Mouse (Mus musculus) frontal cortex, postnatal 10 days (tissue): ENCODE measurements around the gene Cdhr5.
"Not testable (repeated sequence)": the region's sequence is repeated elsewhere in the genome, so short reads cannot be mapped to it uniquely, and the experiment has no call there.

Experiments
- DNase-seq, 2 experiments: peaks; one replicate each; pipeline ENCODE4 v3.0.0; 2022; ENCODE audit warnings: low spot score in 2 of 2, mixed read lengths in 1 of 2

Cdhr5 gene

DNA sequence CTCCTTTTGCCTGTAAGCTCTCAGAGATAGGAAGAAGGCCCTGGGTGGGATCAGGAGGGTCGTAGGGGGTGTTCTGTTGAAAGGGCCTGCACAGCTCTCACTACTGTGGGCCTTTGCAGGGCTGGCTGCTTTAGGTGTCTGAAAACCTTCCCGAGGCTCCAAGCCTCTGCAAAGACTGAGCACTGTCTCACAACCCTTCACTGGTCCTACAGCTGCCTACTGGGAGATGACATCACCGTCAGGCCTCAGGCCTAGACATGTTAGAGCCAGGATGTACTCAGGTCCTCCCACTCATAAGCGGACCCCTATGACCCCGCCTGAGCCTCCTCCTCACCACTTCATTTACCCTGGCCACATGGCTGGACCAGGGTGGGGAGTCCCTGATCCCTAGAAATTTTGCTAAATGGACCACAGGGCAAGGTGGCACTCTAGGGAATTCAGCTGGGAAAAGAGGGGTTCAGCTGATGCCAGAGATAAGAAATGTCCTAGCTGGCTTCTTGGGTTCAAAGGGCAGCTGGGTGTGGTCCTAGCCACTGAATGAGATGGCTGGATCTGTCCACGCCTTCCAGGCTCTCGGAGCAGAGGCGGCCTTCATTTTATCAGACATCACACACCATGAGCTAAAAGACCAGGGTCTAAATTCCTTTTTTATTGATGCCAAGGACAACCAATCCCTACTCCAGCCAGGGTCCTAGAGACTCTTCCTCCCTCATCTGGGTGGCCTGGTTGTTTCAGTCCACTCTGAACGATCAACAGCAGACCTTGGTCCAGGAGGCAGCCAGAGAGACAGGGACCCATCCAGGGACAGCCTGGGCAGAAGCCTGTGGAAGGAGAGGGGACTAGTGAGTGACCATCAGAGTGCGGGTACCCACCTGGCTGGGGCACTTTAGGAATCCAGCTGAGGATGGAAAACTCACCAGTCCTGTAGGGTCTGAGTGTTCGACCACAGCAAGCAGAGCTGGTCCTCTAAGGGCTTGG, 1.4 kb upstream of the Cdhr5 start:
- DNase-seq, result no peak

DNA sequence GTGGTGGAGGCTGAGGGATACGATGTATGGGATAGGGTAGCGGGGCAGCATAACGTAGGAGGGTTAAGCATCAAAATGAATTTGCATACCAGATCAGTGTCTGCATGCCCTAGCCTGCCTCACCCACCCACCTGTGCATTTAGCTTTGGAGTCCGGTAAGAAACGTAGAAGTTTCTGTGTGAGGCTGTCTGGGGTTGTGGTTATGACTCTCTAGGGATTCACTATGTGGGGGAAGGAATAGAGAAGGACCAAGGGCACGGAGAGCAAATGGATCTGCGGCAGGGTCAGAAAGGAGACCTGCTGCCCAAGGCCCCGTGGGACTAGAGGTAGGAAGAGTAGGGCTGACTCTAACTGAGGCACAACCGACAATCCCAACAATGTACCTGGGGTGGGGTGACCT, 1.2 kb downstream of the Cdhr5 start:
- no peak for DNase-seq

DNA sequence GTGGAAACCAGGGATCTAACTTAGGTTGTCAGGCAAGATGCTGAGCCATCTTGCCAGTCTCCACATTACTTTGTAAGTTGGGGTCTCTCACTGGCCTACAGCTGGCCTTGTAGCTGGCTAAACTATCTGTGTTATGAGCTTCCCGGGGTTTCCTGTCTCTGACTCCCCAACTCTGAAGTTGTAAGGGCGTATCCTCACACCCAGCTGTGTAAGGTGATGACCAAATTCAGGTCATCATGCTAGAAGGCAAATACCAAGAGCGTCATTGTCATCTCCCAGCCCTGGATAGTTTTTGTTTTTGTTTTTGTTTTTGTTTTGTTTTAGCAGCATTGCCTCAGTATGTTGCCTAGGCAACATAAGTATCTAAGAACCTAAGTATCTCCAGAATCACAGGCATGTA, 6.0 kb downstream of the Cdhr5 start:
- no peak for DNase-seq

DNA sequence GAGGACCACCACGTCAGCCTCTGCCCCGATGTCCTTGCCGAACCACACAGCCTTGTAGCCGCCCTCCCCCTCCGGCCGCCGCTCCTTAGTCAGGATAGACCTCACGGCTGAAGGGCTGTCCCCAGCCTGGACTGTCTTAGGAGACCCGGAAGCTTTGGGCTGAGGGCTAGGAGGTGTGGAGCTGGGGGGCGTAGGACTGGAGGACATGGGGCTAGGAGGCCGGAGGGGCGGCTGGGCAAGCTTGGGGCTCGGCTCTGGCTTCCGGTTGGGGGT, 7.4 kb downstream of the Cdhr5 start:
- DNase-seq, result no peak

DNA sequence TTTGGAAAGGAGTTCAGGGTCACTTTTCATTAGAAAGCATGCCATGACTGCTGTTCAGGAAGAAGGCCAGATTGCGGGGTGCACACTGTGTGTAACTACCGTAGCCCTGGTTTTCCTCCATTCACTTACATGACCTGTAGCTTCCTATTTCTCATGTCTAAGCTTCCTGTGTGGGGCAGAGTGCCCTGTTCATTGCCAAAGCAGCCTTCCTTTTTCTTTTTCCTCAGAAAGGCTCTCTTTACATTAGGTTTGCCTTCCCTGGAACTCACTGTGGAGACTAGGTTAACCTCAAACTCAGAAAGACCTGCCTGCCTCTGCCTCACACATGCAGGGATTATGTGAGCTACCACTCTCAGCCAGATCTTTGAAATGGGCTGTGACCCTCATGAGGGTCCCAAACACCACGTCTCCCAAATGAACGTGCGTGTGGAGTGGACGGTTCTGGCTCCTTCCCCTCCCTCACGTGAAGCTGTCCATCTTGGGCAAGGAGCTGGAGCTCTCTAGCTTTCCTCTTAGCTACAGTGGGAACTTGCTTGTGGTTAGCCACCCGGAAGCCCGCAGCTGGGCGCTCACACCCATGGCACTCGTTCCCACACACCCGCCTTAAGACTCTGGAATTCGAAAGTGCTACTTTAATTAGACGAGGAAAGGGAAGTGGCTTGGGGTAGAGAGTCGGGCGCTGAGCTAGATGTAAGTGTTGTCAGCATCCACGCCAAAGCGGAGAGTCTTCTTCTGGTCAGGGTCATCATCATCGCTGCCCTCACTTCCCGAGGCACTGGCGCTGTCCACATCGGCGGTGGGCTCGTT, 7.9 kb downstream of the Cdhr5 start:
- DNase-seq, result no peak

DNA sequence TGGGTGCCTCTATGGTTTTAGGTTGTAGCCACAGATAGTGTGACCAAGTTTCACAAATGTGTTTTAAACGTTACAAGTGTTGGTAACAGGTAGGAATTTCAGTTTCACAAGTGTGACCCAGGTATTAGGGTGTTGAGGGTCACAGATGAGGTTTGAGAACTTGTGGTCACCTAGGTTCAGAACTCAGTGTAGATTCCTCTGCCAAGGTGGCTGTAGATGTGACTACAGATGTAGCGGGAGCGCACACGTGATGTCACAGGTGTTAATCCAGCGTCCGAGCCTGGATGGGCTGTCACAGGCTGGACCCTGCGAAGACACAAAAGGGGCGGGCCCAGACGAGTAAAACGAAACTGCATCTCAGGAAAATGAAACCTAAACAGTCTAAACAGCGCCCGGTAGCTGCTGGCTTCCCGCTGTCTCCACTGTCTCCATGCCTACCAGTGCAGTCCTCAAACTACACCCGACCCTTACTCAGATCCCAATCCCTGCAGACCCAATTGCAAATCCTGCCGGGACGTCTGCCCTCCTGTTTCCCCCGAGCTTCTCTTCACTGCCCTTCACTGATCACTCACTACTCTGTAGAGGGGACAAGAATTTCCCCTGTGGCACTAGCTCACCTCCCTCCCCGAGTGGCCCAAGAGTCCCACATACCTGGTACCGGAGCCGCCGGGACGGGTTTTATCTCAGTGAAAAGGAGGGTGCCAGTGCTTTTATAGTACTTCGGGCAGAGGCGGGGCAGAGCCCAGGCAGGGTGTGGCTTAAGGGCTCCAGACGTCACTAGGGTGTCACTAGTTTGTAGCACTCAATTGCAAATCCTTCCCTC, 10.6 kb downstream of the Cdhr5 start, which contains the start of gene Irf7:
Irf7 (minus strand) TSS at position 743 of the 823 bp plus-strand sequence.
- no peak for DNase-seq

DNA sequence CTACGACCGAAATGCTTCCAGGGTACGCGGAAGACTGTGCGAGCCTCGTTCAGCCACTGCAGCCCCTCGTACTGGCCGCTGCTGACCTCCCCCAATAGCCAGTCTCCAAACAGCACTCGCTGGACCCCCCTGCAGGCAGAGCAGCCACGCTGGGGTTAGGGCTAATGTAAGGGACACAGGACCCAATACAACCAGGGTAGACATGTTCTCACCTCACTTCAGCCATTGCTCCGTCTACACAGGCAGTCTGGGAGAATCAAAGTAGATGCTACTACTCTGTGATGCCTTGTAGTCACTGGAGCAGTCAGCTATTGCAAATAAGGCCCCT, 11.2 kb downstream of the Cdhr5 start:
- no peak for DNase-seq

DNA sequence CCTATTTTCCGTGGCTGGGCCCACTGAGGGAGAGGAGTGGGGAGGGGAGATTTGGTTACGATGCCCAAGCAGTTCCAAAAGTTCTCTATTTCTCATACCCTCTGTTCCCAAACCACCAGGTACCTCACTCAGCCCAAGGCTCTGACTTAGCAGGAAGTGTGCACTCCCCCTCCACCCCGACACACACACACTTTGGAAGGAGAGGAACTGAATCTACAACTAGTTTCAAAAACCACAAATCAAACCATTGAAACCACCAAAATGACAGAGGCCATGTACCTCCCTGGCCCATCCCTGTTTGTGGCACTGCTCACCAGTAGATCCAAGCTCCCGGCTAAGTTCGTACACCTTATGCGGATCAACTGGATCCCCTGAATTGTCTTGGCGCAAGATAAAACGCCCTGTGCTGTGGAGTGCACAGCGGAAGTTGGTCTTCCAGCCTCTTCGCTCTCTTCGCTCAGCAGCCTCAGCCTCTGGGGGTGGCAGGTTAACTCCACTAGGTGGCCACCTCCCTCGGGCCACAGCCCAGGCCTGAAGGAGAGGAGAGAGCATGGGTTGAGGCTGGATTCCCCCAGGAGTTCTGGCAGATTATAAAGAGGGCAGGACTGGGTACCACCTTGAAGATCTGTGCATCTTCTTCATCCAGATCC, 11.7 kb downstream of the Cdhr5 start:
- DNase-seq, result no peak

DNA sequence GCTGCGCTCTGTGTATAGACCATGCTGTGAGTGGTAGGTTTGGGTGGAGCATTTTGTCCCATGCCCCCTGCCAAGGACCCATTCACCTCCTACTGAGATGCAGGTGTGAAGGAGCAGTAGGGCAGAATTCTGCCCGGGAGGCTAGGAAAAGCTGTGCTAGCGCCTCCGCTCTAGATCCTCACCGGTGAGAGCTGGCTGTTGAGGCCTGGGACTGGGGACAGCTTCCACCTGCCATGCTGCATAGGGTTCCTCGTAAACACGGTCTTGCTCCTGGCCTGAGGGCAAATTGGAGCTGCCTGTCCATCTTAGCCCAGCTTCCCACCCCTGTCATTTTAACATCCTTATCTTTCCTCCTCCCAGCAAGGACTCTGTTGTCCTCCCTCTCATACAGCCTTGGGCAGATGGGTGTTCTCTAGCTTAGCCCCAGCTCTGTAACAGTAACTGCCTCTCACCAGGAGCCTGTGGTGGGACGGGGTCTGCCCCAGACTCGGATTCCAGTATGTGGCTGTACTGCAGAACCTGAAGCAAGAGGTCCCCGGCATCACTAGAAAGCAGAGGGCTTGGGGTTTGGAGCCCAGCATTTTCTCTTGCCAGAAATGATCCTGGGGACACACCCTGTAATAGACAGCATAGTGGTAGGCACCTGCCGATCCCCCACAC, 12.4 kb downstream of the Cdhr5 start:
- no peak for DNase-seq

DNA sequence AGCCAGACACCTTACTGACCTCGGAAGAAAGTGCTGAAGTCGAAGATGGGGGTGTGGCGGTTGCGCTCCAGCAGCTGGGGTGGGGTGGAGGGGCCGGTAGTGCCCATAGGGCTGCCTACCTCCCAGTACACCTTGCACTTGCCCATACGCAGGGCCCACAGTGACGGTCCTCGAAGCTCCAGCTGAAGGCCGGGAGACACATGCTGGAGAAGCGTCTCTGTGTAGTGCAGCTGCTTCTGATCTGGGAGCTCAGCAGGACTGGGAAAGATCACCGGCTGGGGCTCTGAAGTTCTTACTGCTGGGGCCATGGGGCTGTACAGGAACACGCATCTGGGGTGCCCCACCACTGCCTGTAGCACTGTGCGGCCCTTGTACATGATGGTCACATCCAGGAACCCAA, 12.9 kb downstream of the Cdhr5 start:
- DNase-seq, result no peak

DNA sequence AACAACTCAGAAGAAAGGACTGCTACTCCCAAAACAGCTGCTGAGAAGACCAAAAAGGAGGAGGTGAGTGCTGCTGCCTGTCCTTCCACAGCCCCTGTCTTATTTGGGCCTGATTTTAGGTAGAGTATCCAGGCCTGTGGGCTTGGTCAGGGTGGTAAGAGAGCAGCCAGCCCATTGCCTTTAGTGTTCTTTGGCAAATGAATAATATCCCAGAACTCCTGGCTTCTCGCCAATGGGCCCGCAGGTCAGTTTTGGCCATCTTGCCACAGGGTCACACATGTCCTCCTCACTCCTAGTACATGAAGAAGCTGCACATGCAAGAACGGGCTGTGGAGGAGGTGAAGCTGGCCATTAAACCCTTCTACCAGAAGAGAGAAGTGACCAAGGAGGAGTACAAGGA, 15.1 kb downstream of the Cdhr5 start:
- no peak for DNase-seq

DNA sequence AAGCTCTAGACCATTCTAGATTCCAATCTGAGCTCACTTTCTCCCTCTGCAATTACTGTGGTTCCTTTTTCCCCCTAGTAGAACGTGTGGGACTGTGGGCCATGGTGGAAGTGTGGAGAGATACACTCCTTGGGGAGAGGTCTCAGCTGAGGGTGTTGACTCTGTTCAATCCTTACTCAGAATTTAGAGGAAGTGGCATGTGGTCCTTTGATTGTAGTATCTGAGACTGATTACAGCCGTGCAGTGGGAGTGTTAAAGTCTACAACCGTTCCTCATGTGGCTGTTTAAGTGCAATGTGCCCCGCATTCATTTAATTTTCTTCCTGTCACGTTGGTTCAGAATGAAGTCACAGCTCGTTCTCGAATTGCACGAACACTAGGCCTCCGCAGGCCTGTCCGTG, 20.4 kb downstream of the Cdhr5 start:
- no peak for DNase-seq

DNA sequence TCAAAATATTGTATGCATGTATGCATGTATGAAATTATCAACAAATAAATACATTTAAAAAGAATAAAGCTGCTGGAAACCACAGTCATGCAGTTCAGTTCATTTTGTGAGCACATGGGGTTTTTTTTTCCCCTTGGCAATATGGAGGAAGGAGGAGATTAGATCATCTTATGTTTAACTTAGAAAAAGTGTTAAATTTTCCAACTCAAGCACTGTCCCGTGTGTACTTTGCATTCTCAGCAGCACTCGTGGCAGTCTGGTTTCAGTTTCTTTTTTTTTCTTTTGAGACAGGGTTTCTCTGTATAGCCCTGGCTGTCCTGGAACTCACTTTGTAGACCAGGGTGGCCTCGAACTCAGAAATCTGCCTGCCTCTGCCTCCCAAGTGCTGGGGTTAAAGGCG, 26.1 kb downstream of the Cdhr5 start:
- DNase-seq, result not testable (repeated sequence)

DNA sequence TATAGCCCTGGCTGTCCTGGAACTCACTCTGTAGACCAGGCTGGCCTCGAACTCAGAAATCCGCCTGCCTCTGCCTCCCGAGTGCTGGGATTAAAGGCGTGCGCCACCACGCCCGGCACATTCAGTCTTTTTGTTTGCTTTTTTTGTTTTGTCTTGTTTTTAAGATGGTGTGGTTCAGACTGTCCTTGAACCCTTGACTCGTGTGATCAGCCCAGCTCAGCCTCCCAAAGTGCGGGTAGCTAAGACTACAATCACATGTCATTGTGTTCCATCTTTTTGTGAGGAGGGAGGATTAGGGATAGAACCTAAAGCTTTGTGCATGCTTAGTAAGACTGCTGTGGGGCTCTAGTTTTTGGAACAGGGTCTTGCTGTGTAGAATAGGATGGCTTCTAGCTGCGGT, 45.0 kb downstream of the Cdhr5 start:
- no peak for DNase-seq

DNA sequence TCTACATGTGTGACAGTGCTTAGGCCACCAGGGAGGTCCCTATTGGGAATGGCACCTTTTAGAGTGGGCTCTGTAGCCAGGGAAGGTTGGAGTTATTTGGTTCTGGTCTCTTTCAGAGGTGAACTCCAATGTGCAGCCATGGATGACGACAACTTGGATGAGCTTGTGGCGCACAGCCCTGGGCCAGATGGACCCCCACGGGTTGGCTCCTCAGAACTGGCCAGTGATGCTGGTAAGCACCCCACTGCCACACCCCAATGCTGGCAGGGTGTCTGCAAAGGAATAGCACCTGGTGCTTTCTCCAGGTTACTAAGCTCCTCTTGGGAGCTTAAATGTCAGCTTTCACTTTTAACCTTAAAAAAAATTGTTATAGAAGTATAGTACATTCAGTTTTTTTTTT, 45.5 kb downstream of the Cdhr5 start:
- DNase-seq, result no peak

DNA sequence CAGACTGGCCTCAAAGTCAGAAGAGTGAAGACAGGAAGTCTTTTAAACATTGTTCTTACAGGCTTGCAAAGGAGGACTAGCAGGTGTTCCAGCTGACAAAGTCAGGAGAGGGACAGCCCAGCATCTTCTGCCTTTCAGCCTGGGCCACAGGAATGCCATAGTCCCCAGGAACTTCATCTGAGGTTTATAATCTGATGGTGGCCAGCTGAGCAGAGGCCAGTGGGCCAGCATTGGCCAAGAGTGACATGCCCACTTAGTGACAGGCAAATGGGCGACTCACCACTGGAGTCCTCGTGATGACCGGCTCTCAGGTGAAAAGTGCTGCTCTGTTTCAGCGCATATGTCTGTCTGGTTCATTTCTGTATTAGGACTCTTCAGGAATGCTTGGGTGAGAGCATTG, 46.0 kb downstream of the Cdhr5 start:
- DNase-seq, result no peak

DNA sequence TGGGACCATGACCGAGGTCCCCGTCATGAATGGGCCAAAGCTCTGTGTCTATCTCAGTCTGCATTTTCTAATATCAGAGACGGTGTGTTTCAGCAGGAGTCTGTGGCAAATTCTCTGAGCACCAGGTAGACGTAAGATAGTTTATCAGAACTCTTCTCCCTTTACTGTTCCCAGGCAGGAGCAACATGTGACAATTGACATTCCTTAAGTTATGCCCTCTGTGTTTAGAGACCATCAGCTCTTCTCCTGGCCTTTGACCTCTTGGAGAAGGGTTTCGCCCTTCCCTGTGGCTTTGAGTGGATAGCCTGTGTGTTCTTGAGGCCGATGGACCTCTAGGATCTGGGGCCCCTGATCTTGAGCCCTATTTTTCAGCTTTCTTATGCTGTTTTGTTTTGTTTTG, 46.9 kb downstream of the Cdhr5 start:
- DNase-seq, result no peak

DNA sequence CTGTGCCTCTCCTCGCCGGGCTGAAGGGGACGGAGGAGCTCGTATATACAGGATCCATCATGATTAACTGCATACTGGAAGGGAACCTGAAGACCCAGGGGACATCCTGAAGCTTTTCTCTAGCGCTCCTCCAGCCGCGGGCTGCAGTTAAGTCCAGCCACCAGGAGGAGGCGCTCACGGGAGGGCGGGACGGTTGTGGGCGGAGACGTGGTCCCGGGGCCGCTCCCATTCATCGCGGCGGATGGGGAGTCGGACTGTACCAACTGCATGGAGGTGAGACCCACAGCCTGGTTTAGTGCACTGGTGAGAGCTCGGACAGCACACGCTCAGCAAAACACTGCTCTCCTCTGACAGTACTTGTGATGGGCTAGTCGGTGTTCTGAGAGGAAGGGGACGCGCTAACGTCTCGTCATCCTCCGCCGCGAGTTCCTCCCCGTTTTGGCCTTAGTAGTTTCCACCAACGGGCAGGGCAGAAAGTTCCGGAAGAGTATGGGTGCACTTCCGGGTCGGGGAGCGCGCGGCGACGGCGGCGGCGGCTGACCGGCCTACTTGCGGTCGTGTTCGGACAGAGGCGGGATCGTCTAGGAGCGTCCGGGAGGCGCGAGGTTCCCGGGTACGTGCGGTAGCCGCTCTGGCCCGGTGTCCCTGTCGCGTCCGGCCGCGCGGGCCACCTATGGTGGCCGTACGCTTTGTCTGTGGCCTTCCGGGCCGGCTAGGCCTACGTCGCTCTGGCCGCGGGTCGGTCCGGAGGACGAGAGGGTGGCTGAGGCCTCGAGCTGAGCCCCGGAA, 48.1 kb downstream of the Cdhr5 start, which contains the start of gene Phrf1:
Phrf1 (plus strand) TSS at position 506 of the 789 bp plus-strand sequence.
- peak; percentile 76 to 89 for DNase-seq

DNA sequence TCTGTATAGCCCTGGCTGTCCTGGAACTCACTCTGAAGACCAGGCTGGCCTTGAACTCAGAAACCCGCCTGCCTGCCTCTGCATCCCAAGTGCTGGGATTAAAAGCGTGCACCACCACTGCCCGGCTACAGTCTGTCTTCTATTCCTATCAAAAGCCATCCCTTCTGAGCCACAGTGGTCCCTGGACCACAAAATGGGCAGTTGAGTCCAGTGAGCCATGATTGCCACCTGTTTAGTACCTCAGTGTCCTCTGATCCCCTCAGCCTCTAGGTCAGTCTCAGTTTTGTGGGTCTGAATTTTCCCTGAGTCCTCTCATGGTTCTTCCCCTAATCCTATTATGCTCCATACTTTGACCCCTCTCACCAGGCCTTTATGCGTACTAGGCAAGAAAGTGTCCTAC, 48.8 kb downstream of the Cdhr5 start:
- DNase-seq, result no peak

DNA sequence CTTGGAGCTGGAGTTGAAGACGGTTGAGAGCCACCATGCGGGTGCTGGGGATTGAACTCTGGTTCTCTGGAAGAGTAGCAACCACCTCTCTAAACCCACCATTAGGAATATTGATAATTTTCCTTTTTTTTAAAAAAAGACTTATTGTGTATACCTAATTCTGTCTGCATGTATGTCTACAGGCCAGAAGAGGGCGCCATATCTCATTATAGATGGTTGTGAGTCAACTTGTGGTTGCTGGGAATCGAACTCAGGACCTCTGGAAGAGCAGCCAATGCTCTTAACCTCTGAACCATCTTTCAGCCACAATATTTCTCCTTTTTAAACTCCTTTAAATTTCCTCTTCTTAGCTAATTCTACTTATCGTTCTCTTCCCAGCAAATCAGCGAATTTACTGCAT, 50.1 kb downstream of the Cdhr5 start:
- DNase-seq, result no peak
